Mouse (Mus musculus) forebrain, postnatal 0 days (tissue): ENCODE data around the gene Olfr170. TPM values are rescaled to one million over a fixed set of nuclear protein-coding genes. Genes with fewer than 3 reads are reported as not detected.
"Not testable (repeated sequence)": the region's sequence is repeated elsewhere in the genome, so short reads cannot be mapped to it uniquely, and the experiment has no call there.

Experiments used
- ATAC-seq: fragments of 200-750 bp; cut with Nextera tagmentation; 2 replicates; pipeline ENCODE4 v1.8.0; 2017; ENCODE audit warnings: mild to moderate bottlenecking, moderate library complexity
- DNase-seq: peaks from one replicate; pipeline ENCODE4 v3.0.0-alpha.2; 2015
- H3K27ac ChIP-seq: fragments of 300-500 bp; sonication (generic); 2 replicates; pipeline ENCODE4 v1.5.1; 2014; ENCODE audit warnings: low read depth, mild to moderate bottlenecking, antibody characterized with exemption, low read length, moderate library complexity, mixed read lengths
- H3K27me3 ChIP-seq: fragments of 300-500 bp; sonication (generic); 2 replicates; pipeline ENCODE4 v1.6.1; 2014; ENCODE audit warnings: mild to moderate bottlenecking, low read length, mixed read lengths; ENCODE audit not compliant: insufficient read depth
- H3K36me3 ChIP-seq: fragments of 300-500 bp; sonication (generic); 2 replicates; pipeline ENCODE4 v1.6.1; 2014; ENCODE audit warnings: mild to moderate bottlenecking, moderate library complexity; ENCODE audit not compliant: insufficient read depth
- H3K4me1 ChIP-seq: fragments of 300-500 bp; sonication (generic); 2 replicates; pipeline ENCODE4 v1.6.1; 2014; ENCODE audit warnings: antibody characterized with exemption; ENCODE audit not compliant: insufficient read depth
- H3K4me2 ChIP-seq: fragments of 300-500 bp; sonication (generic); 2 replicates; pipeline ENCODE4 v1.6.1; 2014; ENCODE audit warnings: low read depth, mild to moderate bottlenecking, moderate library complexity
- H3K4me3 ChIP-seq: fragments of 300-500 bp; sonication (generic); 2 replicates; pipeline ENCODE4 v1.5.1; 2014; ENCODE audit warnings: low read depth, low read length, mixed read lengths
- H3K9ac ChIP-seq: fragments of 300-500 bp; sonication (generic); 2 replicates; pipeline ENCODE4 v1.6.1; 2014; ENCODE audit warnings: mild to moderate bottlenecking
- H3K9me3 ChIP-seq: fragments of 300-500 bp; sonication (generic); 2 replicates; pipeline ENCODE4 v1.6.1; 2016; ENCODE audit warnings: low read length
- CTCF ChIP-seq: sonication (generic); IDR thresholded peaks from 2 replicates; pipeline ENCODE4 v1.5.1; 2016; ENCODE audit warnings: antibody characterized with exemption, control low read depth, low read depth
- WGBS: fragments of 180-500 bp; shearing (Covaris S2); extraction: QIAGEN DNeasy Blood & Tissue Kit; methylation state at CpG from one replicate; pipeline ENCODE4 v1.1.7; 2014; 5-methylcytosine and 5-hydroxymethylcytosine counted together
- polyA plus RNA-seq: library from polyadenylated mRNA; unstranded; fragments of >200 nt; fragmentation: Nextera tagmentation; extraction: Ambion mirVana; gene quantifications from 2 replicates; pipeline ENCODE4 v1.2.1, GENCODE M21; 2015
- total RNA-seq: library from RNA; depleted of rRNA; stranded (reverse); fragments of >200 nt; gene quantifications from 2 replicates; pipeline ENCODE4 v1.2.3, GENCODE M21; 2014; rRNA removed

The Olfr170 gene
- total RNA-seq (not detected in 2 replicates), polyA plus RNA-seq (not detected in 2 replicates)

DNA sequence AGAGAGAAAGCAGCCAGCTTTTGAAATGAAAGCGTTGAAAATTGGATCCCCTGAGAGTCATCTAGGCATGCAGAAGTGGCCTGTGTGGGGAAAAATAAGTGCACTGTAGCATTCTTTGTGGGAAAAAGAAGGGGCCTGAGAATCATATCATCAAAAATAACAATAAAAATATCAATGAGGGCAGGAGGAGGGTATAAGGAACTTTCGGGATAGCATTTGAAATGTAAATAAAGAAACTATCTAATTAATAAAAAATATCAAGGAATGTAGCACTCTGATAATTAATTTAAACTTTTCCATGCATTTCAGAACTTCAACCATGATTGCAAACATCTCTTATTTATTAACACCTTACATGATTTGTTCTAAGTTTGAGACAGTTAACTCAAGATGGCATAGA, at the start of gene Olfr170:
TSS of gene Olfr170 (minus strand) at position 101 of the 400 bp plus-strand sequence.
- not testable (repeated sequence) for H3K4me1 ChIP-seq, H3K27ac ChIP-seq, H3K9me3 ChIP-seq, H3K4me2 ChIP-seq, H3K36me3 ChIP-seq, ATAC-seq, DNase-seq, H3K27me3 ChIP-seq, H3K4me3 ChIP-seq, H3K9ac ChIP-seq
- 96% methylated on average over 2 of the region's 2 CpGs for WGBS

DNA sequence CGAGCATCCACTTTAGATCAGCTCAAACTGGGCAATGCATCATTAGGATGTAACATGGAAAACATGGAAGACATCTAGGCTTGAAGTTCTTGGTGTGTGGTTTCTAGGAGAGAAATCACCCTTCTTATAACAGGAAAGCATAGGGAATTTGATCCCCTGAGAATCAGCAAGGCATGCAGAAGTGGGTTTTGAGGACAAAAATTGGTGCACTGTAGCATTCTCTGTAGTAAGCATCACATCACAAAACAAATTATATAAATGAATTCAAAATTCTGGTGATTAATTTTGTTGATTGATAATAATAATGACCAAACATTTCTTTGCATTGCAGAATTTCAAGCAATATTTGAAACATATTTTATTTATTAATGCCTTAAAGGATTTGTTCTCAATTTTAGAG, 18.1 kb upstream of the Olfr170 start, which contains the start of gene Olfr171:
TSS of gene Olfr171 (minus strand) at position 101 of the 400 bp plus-strand sequence.
- WGBS, result 83% methylated on average over 1 of the region's 1 CpGs
- H3K4me3 ChIP-seq, result no peak within 1 kb of the TSS
- no peaks in the 10 kb centered on the region for H3K4me1 ChIP-seq
- H3K36me3 ChIP-seq, result no peaks in the 10 kb centered on the region
- DNase-seq (no peak), ATAC-seq (no peak)
- H3K9ac ChIP-seq, result no peak within 1 kb of the TSS
- H3K4me2 ChIP-seq, result no peak within 1 kb of the TSS
- no peak for TF ChIP-seq CTCF
- no peaks in the 10 kb centered on the region for H3K27me3 ChIP-seq
- no peak within 1 kb of the TSS for H3K27ac ChIP-seq
- H3K9me3 ChIP-seq, result no peaks in the 10 kb centered on the region

DNA sequence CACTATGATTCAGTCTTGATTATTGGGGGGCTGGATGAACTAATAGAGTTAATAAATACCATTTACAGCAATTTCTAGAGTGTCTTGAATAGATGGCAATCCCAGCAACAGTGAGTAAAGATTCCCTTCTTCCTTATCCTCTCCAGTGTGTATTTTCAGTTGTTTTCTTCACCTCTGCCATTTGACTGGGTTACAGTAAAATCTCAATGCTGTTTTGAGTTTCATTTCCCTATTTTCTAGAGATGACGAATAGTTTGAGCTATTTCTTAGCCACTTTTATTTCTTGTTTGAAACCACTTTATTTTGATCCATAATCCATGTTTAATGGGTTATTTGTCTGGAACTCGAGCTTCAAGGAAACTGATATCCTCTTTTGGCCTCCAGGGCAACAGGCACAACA, 8.5 kb downstream of the Olfr170 start:
- H3K36me3 ChIP-seq, result no peaks in the 10 kb centered on the region
- H3K9ac ChIP-seq, result no peak overlapping the region
- no peaks in the 10 kb centered on the region for H3K27me3 ChIP-seq
- WGBS, result 55% methylated on average over 2 of the region's 2 CpGs
- no peaks in the 10 kb centered on the region for H3K9me3 ChIP-seq
- no peak overlapping the region for H3K4me3 ChIP-seq
- H3K27ac ChIP-seq, result no peak overlapping the region
- H3K4me2 ChIP-seq, result no peak overlapping the region
- no peaks in the 10 kb centered on the region for H3K4me1 ChIP-seq
- DNase-seq (no peak), ATAC-seq (no peak)
- TF ChIP-seq CTCF, result no peak

DNA sequence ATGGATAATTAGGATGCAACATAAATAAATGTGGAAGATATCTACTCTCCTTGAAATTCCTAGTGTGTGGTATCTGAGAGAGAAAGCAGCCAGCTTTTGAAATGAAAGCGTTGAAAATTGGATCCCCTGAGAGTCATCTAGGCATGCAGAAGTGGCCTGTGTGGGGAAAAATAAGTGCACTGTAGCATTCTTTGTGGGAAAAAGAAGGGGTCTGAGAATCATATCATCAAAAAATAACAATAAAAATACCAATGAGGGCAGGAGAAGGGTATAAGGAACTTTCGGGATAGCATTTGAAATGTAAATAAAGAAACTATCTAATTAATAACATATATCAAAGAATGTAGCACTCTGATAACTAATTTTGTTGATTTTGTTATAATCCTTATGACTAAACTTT, 40.0 kb downstream of the Olfr170 start, which contains the start of gene Olfr169:
TSS of gene Olfr169 (minus strand) at position 101 of the 400 bp plus-strand sequence.
- H3K4me1 ChIP-seq, DNase-seq, ATAC-seq, H3K4me3 ChIP-seq, H3K4me2 ChIP-seq, H3K9me3 ChIP-seq, H3K9ac ChIP-seq, H3K27me3 ChIP-seq, H3K36me3 ChIP-seq, H3K27ac ChIP-seq: not testable (repeated sequence)
- 95% methylated on average over 2 of the region's 2 CpGs for WGBS

Other genes starting within 250 kb of the Olfr170 start
- gene Olfr165, start 188.7 kb downstream of the Olfr170 start, total RNA-seq, result not detected in 2 replicates
- not detected in 2 replicates for gene Olfr165, start 188.7 kb downstream of the Olfr170 start, polyA plus RNA-seq
- not detected in 2 replicates for gene Olfr166, start 128.2 kb downstream of the Olfr170 start, total RNA-seq
- not detected in 2 replicates for gene Olfr166, start 128.2 kb downstream of the Olfr170 start, polyA plus RNA-seq
- not detected in 2 replicates for gene Olfr167, start 89.6 kb downstream of the Olfr170 start, total RNA-seq
- gene Olfr167, start 89.6 kb downstream of the Olfr170 start, polyA plus RNA-seq, result not detected in 2 replicates
- not detected in 2 replicates for gene Olfr168, start 76.3 kb downstream of the Olfr170 start, total RNA-seq
- gene Olfr168, start 76.3 kb downstream of the Olfr170 start, polyA plus RNA-seq, result not detected in 2 replicates
- gene Olfr169, start 40.1 kb downstream of the Olfr170 start, total RNA-seq, result not detected in 2 replicates
- not detected in 2 replicates for gene Olfr169, start 40.1 kb downstream of the Olfr170 start, polyA plus RNA-seq
- not detected in 2 replicates for gene Olfr171, start 18.0 kb upstream of the Olfr170 start, total RNA-seq
- not detected in 2 replicates for gene Olfr171, start 18.0 kb upstream of the Olfr170 start, polyA plus RNA-seq
- not detected in 2 replicates for gene Lamp3, start 94.5 kb upstream of the Olfr170 start, total RNA-seq
- gene Lamp3, start 94.5 kb upstream of the Olfr170 start, polyA plus RNA-seq, result 0.05 and 0.06 TPM in 2 replicates
- 45.4 and 50.4 TPM in 2 replicates for gene B3gnt5, start 148.3 kb upstream of the Olfr170 start, total RNA-seq
- 25.9 and 28.6 TPM in 2 replicates for gene B3gnt5, start 148.3 kb upstream of the Olfr170 start, polyA plus RNA-seq